Mouse (Mus musculus): ENCODE measurements at regions not wholly inside any gene's neighbourhood (a gene's known extent, or its start where the extent isn't known, plus 50 kb on each side); places are given as distances from the start of the nearest gene placed in this dataset.

GRCm38 (mm10) chr2:128477242-128477641, 113.8 kb upstream of the Spdye4c start:
- DNase-seq (ENCODE audit: low read depth in 3 of 3, low spot score in 3 of 3) = no peak

GRCm38 (mm10) chr2:128491217-128491877, 99.7 kb upstream of the Spdye4c start:
- Histone ChIP-seq H3K4me3 (ENCODE audit: insufficient read depth in 1 of 2, low read depth in 2 of 2, low read length in 2 of 2) (no peak overlapping the region), H3K27me3 (ENCODE audit: control insufficient read depth, insufficient read depth, low read length) (no peaks in the 10 kb centered on the region), H3K4me2 (ENCODE audit: low read depth) (no peak overlapping the region), H3K36me3 (replicated peaks; ENCODE audit: control insufficient read depth, insufficient read depth, low read depth) (no peaks in the 10 kb centered on the region), H3K27ac (no peak overlapping the region), H3K9me3 (ENCODE audit: control insufficient read depth, low read length) (no peaks in the 10 kb centered on the region), H3K9ac (replicated peaks) (no peak overlapping the region), H3K4me1 (replicated peaks; ENCODE audit: control insufficient read depth in 2 of 2, insufficient read depth in 2 of 2, low read length in 1 of 2) (no peaks in the 10 kb centered on the region)
- 63% methylated on average over 7 of the region's 7 CpGs for WGBS (ENCODE audit: insufficient replicate concordance)
- TF ChIP-seq CTCF (IDR thresholded peaks at IDR 0.05; ENCODE audit: low read depth) = no peak
- no peak for TF ChIP-seq EP300 (IDR thresholded peaks at IDR 0.05; ENCODE audit: low read depth)
- ATAC-seq (ENCODE audit: insufficient read depth) (no peak), DNase-seq (ENCODE audit: low read depth in 3 of 3, low spot score in 3 of 3) (no peak)

More at GRCm38 (mm10) chr2:128477242-128477641, 113.8 kb upstream of the Spdye4c start:
- H3K9ac ChIP-seq (replicated peaks) = no peak overlapping the region
- ATAC-seq (ENCODE audit: insufficient read depth) = no peak
- TF ChIP-seq CTCF (IDR thresholded peaks at IDR 0.05; ENCODE audit: low read depth) (no peak), EP300 (IDR thresholded peaks at IDR 0.05; ENCODE audit: low read depth) (no peak)
- no peaks in the 10 kb centered on the region for H3K9me3 ChIP-seq (ENCODE audit: control insufficient read depth, low read length)
- no peaks in the 10 kb centered on the region for H3K27me3 ChIP-seq (ENCODE audit: control insufficient read depth, insufficient read depth, low read length)
- H3K4me1 ChIP-seq (replicated peaks; ENCODE audit: control insufficient read depth in 2 of 2, insufficient read depth in 2 of 2, low read length in 1 of 2) = no peaks in the 10 kb centered on the region
- H3K4me2 ChIP-seq (ENCODE audit: low read depth) = no peak overlapping the region
- WGBS (ENCODE audit: insufficient replicate concordance) = 37% methylated on average over 2 of the region's 2 CpGs
- H3K27ac ChIP-seq = no peak overlapping the region
- no peaks in the 10 kb centered on the region for H3K36me3 ChIP-seq (replicated peaks; ENCODE audit: control insufficient read depth, insufficient read depth, low read depth)
- H3K4me3 ChIP-seq (ENCODE audit: insufficient read depth in 1 of 2, low read depth in 2 of 2, low read length in 2 of 2) = no peak overlapping the region

DNA sequence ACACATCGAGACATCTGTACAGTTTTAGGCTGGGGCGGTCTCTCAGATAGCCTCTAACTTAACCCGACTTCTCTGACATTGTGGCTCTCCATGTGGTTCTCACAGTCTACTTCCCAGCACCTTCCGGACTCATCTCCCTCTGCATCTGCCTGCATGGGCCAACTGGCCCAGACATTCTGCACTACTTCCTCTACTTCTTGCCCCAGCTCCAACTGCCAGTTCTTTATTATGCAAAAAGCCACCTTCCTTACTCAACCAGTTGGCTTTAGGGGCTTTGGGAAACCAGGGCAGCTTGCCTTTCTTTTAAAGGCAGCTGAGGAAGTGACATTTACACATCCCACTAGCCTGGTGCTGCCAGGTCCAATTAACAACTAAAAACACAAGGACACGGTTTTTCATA, 97.1 kb upstream of the Spdye4c start:
- no peak for TF ChIP-seq CTCF (IDR thresholded peaks at IDR 0.05; ENCODE audit: low read depth)
- TF ChIP-seq EP300 (IDR thresholded peaks at IDR 0.05; ENCODE audit: low read depth) = no peak
- no peak for ATAC-seq (ENCODE audit: insufficient read depth)
- H3K9me3 ChIP-seq (ENCODE audit: control insufficient read depth, low read length) = no peaks in the 10 kb centered on the region
- no peak overlapping the region for H3K4me2 ChIP-seq (ENCODE audit: low read depth)
- H3K36me3 ChIP-seq (replicated peaks; ENCODE audit: control insufficient read depth, insufficient read depth, low read depth) = no peaks in the 10 kb centered on the region
- H3K9ac ChIP-seq (replicated peaks) = no peak overlapping the region
- 53% methylated on average over 5 of the region's 5 CpGs for WGBS (ENCODE audit: insufficient replicate concordance)
- no peak overlapping the region for H3K4me3 ChIP-seq (ENCODE audit: insufficient read depth in 1 of 2, low read depth in 2 of 2, low read length in 2 of 2)
- H3K27ac ChIP-seq = no peak overlapping the region
- no peaks in the 10 kb centered on the region for H3K27me3 ChIP-seq (ENCODE audit: control insufficient read depth, insufficient read depth, low read length)
- H3K4me1 ChIP-seq (replicated peaks; ENCODE audit: control insufficient read depth in 2 of 2, insufficient read depth in 2 of 2, low read length in 1 of 2) = no peaks in the 10 kb centered on the region
- peak in 1 of 3 experiments; percentile 10 for DNase-seq (ENCODE audit: low read depth in 3 of 3, low spot score in 3 of 3)

DNA sequence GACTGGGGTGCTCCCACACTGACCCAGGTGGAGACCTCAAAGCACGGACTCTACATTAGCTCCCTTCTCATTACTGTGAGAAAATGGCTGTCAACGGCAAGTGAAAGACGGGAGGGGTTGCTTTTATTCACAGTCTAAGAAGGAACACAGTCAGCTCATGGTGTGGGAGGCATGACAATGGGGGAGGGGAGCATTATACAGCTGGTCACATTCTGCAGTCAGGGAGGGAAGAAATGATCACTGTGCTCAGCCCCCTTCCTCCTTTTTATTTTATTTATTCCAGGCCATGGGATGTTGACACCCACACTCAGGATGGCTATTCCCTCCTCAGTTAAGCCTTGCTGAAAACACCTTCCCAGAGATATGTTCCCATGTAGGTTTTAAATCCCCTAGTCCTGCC, 93.1 kb upstream of the Spdye4c start:
- no peak overlapping the region for H3K27ac ChIP-seq
- WGBS (ENCODE audit: insufficient replicate concordance) = 65% methylated on average over 3 of the region's 3 CpGs
- H3K27me3 ChIP-seq (ENCODE audit: control insufficient read depth, insufficient read depth, low read length) = no peaks in the 10 kb centered on the region
- DNase-seq (ENCODE audit: low read depth in 3 of 3, low spot score in 3 of 3) (no peak), ATAC-seq (ENCODE audit: insufficient read depth) (no peak)
- H3K4me2 ChIP-seq (ENCODE audit: low read depth) = no peak overlapping the region
- H3K4me1 ChIP-seq (replicated peaks; ENCODE audit: control insufficient read depth in 2 of 2, insufficient read depth in 2 of 2, low read length in 1 of 2) = no peaks in the 10 kb centered on the region
- H3K4me3 ChIP-seq (ENCODE audit: insufficient read depth in 1 of 2, low read depth in 2 of 2, low read length in 2 of 2) = no peak overlapping the region
- no peak overlapping the region for H3K9ac ChIP-seq (replicated peaks)
- TF ChIP-seq CTCF (IDR thresholded peaks at IDR 0.05; ENCODE audit: low read depth) (no peak), EP300 (IDR thresholded peaks at IDR 0.05; ENCODE audit: low read depth) (no peak)
- H3K36me3 ChIP-seq (replicated peaks; ENCODE audit: control insufficient read depth, insufficient read depth, low read depth) = no peaks in the 10 kb centered on the region
- no peaks in the 10 kb centered on the region for H3K9me3 ChIP-seq (ENCODE audit: control insufficient read depth, low read length)

GRCm38 (mm10) chr2:128498611-128499010, 92.4 kb upstream of the Spdye4c start:
- Histone ChIP-seq H3K36me3 (replicated peaks; ENCODE audit: control insufficient read depth, insufficient read depth, low read depth) (no peaks in the 10 kb centered on the region), H3K9me3 (ENCODE audit: control insufficient read depth, low read length) (no peaks in the 10 kb centered on the region), H3K4me2 (ENCODE audit: low read depth) (no peak overlapping the region), H3K4me1 (replicated peaks; ENCODE audit: control insufficient read depth in 2 of 2, insufficient read depth in 2 of 2, low read length in 1 of 2) (no peaks in the 10 kb centered on the region), H3K27ac (no peak overlapping the region), H3K27me3 (ENCODE audit: control insufficient read depth, insufficient read depth, low read length) (no peaks in the 10 kb centered on the region), H3K9ac (replicated peaks) (no peak overlapping the region), H3K4me3 (ENCODE audit: insufficient read depth in 1 of 2, low read depth in 2 of 2, low read length in 2 of 2) (no peak overlapping the region)
- ATAC-seq (ENCODE audit: insufficient read depth) = no peak
- TF ChIP-seq CTCF (IDR thresholded peaks at IDR 0.05; ENCODE audit: low read depth) (no peak), EP300 (IDR thresholded peaks at IDR 0.05; ENCODE audit: low read depth) (no peak)
- DNase-seq (ENCODE audit: low read depth in 3 of 3, low spot score in 3 of 3) = no peak
- 49% methylated on average over 5 of the region's 5 CpGs for WGBS (ENCODE audit: insufficient replicate concordance)

Data from liver, embryonic 14.5 days (tissue).